Mouse (Mus musculus) T-helper 17 cell (primary cell): ENCODE measurements around the gene Gm20219.

Experiments
- in situ Hi-C, 2 experiments: fragments of 300-600 bp; cut with MboI, MseI; formaldehyde crosslinking; loops; 1 replicate in 1 of 2; 2 replicates in 1 of 2; pipeline ENCODE4 v1.15.1; 2025; ENCODE audit warnings: high pct_unique_total_duplicates in 2 of 2

Gm20219 gene

GRCm38 (mm10) chr17:56554122-56554551, at the start of gene Gm20219:
TSS of gene Gm20219 (minus strand) at chr17:56554387.
- in situ Hi-C loops = loop anchor here (5.0 kb wide), 1 partner anchor 197 kb away; no protein-coding TSS in a partner anchor

GRCm38 (mm10) chr17:56604070-56604380, 49.8 kb upstream of the Gm20219 start:
- in situ Hi-C loops = no loop called here

GRCm38 (mm10) chr17:56603186-56604069, 49.2 kb upstream of the Gm20219 start:
- in situ Hi-C loops = no loop called here

GRCm38 (mm10) chr17:56593527-56594271, 39.5 kb upstream of the Gm20219 start:
- in situ Hi-C loops = no loop called here

GRCm38 (mm10) chr17:56592553-56592952, 38.4 kb upstream of the Gm20219 start:
- in situ Hi-C loops = no loop called here

- in situ Hi-C loops = no loop called here
Observed at GRCm38 (mm10) chr17:56588921-56589320, 34.7 kb upstream of the Gm20219 start.

GRCm38 (mm10) chr17:56587773-56588172, 33.6 kb upstream of the Gm20219 start:
- in situ Hi-C loops = no loop called here

- in situ Hi-C loops = no loop called here
Observed at GRCm38 (mm10) chr17:56585171-56585821, 31.1 kb upstream of the Gm20219 start.

- in situ Hi-C loops = no loop called here
Observed at GRCm38 (mm10) chr17:56584257-56585130, 30.3 kb upstream of the Gm20219 start, which contains the start of the genes Safb2 and Safb. TSS of gene Safb2 (minus strand) at chr17:56584585. TSS of gene Safb (plus strand) at chr17:56584825.

- in situ Hi-C loops = no loop called here
Observed at GRCm38 (mm10) chr17:56583611-56584256, 29.5 kb upstream of the Gm20219 start.

GRCm38 (mm10) chr17:56583071-56583470, 28.9 kb upstream of the Gm20219 start:
- in situ Hi-C loops = no loop called here

GRCm38 (mm10) chr17:56572939-56573338, 18.8 kb upstream of the Gm20219 start:
- in situ Hi-C loops = no loop called here

- in situ Hi-C loops = no loop called here
Observed at GRCm38 (mm10) chr17:56572154-56572553, 18.0 kb upstream of the Gm20219 start.

GRCm38 (mm10) chr17:56570287-56570686, 16.1 kb upstream of the Gm20219 start:
- in situ Hi-C loops = no loop called here

- in situ Hi-C loops = no loop called here
Observed at GRCm38 (mm10) chr17:56567370-56567769, 13.2 kb upstream of the Gm20219 start.

- in situ Hi-C loops = no loop called here
Observed at GRCm38 (mm10) chr17:56566918-56567317, 12.7 kb upstream of the Gm20219 start.

GRCm38 (mm10) chr17:56566293-56566692, 12.1 kb upstream of the Gm20219 start:
- in situ Hi-C loops = no loop called here

- in situ Hi-C loops = no loop called here
Observed at GRCm38 (mm10) chr17:56561866-56562265, 7.7 kb upstream of the Gm20219 start.

GRCm38 (mm10) chr17:56560131-56560530, 5.9 kb upstream of the Gm20219 start:
- in situ Hi-C loops = no loop called here

GRCm38 (mm10) chr17:56559386-56559785, 5.2 kb upstream of the Gm20219 start:
- in situ Hi-C loops = no loop called here
